Mouse (Mus musculus): Measurements from ENCODE around the gene Lrrc8b.

Gene Lrrc8b

DNA sequence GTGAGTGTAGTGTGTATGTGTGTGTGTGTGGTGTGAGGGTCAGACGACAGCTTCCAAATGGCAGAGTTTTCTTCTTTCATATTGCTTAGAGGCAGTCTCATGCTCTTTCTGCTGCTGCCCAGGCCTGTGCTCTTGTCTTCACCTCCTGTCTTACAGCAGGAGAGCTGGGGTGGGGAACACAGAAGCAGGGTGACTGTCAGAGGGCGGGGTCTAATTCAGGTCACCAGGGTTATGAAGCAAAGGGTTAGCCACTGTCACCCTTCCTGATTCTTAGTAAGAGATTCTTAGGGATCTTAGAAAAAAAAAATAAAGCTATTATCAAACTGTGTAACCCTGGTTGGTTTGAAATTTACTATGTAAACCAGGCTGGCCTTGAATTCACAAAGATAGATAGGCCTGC, 10.0 kb downstream of the Lrrc8b start:
- no peak for DNase-seq (ENCODE audit: low spot score)

DNA sequence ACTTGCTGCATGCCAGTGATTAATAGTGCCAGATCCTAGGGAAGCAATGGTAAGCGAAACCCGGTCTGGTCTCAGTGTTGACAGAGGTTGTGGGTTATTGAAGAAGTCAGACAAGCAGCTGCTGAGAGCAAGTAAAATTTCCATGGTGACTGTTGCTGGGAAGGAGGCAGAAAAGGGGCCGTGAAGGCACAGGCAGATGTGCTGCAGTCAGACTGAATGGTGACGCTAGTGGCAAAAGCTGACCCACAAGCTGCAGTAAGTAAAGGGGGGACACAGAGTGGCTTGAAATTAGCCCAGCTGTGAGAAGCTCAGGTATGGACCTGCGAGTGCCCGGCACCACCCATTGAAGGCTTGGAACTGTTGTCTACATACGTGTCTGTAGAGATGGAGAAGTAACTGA, 11.8 kb downstream of the Lrrc8b start:
- no peak for DNase-seq (ENCODE audit: low spot score)

DNA sequence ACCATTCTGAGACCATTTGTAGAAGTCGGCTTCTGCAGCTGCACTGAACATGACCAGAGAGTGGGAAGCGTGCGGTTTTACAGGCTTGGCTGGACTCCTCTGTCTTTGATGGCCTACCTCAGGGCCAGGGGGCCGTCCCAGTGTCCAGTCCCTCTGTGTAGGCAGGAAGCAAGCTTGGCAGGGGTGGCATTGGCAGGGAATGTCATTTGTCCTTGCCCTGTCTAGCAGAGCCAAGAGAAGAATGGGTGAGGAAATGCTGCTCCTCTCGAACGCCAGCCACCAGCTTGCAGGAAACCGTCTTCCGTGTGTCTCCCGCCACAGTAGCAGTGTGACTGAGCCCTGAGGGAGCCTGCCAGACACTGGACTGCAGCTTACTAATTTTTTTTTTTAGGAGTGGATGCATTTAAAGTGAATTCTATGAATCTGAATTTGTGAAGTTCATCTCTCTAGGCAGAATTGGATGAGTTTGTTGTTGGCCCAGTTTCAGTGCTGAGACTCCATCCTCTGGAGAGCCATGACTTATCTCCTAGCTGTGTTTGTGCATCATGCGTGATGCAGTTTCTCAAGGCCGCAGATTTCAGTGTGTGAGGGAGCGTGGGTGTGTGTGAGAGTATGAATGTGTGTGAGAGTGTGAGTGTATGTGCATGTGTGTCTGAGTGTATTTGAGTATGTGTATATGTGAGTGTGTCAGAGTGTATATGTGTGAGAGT, 12.8 kb downstream of the Lrrc8b start:
- DNase-seq (ENCODE audit: low spot score): no peak

DNA sequence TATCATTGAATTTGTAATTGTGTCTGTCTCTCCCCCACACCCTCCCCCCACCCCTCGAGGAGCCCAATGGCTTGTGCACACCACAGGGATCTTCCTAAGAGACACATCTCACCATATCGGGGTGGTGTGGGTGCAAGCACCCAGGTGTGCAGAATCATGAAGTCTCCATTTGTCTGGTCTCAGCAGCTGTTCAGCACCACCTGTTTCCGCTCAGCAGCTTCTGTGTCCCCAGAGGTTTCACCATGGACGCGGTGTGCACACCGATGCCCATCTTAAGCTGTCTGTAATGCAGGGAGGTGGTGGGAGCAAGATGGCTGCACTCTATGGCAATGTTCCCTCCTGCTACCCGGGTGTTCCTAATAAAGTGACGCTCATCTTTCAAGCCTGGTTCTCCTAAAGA, 14.6 kb downstream of the Lrrc8b start:
- no peak for DNase-seq (ENCODE audit: low spot score)

DNA sequence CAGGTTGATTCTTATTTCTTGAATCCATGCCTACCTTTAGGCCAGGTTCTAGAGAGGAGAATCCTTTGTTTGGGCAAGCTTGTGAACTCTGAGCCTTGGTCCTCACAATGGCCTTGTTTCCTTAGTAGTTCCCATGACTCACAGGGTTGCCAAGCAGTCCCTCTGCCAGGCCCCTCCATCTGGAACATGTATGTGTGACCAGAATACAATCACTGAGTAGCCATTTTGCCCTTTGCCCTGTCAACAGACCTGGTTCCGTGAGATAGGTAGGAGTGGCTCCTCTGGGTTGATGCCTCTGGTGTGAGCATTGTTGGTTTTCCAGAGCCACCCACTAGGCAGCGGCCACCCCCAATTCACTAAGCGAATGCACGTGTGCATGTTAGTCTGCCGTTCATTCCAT, 24.0 kb downstream of the Lrrc8b start:
- no peak for DNase-seq (ENCODE audit: low spot score)

DNA sequence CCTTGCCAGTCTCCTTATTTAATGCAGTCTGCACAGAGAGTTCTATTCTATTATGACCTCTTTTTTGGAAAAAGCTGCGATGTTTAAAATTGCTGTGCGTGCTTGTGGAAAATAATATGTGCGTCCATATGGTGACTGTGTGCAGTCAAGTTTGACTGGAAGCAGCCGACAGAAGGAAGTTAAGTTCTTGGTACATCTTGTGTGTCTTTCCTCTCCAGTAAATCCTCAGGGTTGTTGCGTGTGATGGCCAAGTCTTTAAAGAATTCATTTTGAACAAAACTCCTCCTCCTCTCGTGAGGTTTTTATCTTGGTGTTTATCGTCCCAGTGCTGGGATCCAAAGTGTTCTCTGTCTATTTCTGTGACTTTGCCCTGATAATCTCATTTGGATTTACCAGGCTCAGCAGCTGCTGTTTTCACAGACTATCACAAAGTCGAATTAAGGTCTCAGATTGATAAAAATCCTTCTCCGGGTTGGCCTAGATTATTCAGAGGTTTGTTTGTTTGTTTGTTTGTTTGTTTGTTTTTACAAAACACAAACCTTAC, 25.5 kb downstream of the Lrrc8b start:
- no peak for DNase-seq (ENCODE audit: low spot score)

DNA sequence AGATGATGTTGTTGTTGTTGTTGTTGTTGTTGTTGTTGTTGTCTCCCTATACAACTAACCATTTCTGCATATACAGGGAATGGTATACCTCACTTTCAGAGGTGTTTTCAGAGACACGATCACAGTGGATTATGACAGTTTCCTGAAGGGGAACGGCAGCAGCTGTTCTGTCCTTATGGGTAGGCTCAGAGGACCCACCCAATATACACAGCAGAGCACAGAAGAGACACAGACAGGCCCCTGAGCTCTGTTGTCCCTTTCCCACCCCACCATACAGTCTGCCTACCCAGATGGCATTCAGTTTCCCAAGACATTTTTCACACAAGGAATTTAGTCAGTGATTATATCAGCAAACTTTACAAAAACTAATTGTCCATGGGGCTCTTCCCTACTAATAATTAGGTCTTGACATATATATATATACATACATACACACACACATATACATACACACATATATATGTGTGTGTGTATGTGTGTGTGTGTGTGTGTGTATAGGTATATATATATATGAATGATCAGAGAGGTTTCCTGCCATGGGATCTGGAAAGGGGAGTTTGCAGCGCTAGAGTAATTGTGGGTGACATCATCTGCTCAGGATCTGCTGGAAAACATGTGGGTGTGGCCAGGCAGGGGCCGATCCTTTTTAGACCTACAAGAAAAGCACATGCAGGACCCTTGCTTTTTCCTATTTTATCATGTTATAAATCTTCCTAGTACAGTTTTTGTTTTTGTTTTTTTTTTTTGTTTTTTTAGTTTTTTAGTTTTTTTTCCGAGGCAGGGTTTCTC, 26.8 kb downstream of the Lrrc8b start:
- no peak for DNase-seq (ENCODE audit: low spot score)

DNA sequence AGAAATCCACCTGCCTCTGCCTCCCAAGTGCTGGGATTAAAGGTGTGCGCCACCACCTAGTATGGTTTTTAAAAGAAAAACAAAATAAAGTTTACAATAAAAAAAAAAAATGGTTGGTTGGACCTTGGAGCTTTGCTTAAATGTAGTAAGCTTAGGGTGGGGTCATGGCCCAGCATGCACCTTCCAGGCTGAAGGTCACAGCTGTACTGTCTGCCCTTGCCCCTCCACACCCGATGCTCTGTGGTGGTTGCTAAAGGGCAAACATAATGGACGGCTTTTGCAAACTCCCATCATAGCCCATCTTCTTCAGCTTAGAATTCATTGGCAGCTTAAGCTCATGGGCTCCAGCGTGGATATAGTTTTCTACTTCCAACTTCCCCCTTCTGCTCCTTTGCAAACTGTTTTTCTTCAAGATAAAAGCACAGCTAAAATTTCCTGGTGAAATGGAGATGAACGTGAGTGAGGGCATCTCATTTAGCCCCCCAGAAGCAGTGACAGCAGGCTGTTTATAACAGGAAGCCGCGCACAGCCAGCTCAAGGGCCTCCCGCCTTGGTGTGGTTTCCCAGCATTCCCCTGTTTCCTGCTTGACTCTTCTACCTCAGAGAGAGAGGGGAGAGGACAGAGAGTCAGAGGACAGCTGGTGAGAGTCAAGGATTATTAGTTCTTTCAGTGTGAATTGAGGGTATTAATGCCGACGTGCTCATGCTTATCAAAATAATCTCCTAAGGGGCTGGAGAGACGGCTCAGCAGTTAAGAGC, 27.7 kb downstream of the Lrrc8b start:
- no peak for DNase-seq (ENCODE audit: low spot score)

DNA sequence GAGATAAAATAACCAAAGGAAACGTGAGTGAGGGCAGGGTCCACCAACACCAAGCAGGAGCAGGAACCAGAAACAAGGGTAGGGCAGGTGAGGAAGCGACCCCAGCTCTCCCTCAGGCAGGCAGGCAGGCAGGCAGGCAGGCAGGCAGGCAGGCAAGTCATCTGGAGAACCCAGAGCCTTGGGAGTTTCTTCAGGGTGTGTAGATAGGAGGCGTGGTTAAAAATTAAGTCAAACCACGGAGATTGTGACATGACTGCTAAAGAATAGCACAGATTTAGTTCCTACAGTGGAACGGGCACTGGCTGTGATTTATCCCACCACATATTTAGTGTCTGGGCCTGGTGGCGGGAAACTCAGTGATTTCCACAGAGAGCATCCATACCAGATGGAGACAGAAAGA, 30.1 kb downstream of the Lrrc8b start:
- DNase-seq (ENCODE audit: low spot score): no peak

DNA sequence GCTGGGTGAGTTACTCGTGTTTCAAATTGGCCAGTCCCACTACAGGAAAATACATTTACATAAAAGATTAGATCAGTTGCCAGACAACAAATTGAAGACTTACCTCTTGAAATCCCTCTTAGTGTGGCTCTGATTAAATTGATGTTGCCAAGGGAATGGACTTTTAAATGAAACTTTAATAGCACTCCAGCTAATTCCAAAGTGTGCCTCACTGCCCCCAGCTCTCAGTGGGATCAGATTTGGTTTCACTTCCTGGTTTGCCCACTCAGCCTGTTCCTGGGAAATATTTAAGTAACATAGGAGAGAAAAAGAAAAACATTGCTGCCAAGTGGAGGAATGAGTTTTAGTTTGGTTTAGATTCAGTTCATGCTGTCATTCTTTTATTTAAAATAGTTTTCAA, 38.5 kb downstream of the Lrrc8b start:
- no peak for DNase-seq (ENCODE audit: low spot score)

DNA sequence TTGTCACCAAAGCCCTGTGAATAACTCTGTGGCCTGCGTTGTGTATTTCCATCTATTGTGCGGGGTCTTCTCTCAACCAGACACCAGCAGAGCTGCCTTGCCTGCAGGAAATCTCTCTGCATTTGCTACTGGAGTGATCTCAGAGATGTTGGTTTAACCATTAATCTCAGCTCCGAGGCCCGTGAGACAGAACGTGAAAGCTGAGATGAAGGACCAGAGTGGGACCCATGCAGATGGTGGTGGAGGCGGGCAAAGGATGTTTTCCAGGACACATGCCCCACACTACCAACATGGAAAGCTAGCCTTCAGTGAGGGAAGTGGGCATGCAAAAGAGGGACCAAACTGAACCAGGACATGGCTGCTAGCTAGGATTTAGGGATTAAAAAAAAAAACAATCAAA, 43.5 kb downstream of the Lrrc8b start:
- no peak for DNase-seq (ENCODE audit: low spot score)

DNA sequence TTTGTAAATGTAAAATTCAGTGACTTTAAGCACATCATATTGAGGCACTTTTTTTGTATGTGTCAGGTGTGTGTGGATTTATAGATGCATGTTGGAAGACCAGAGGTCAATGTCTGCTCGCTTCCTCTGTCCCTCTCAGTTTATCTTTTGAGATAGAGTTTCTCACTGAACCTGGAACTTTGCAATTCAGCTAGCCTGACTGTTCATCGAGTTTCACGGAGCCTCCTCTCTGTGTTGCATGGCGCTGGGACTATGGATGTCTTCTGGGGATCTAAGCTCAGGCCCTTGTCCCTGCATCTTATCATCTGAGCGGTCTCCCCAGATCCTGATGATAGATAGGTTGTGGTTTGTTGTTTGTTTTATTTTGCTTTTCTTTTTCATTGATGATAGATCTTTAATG, 45.0 kb downstream of the Lrrc8b start:
- DNase-seq (ENCODE audit: low spot score): no peak

DNA sequence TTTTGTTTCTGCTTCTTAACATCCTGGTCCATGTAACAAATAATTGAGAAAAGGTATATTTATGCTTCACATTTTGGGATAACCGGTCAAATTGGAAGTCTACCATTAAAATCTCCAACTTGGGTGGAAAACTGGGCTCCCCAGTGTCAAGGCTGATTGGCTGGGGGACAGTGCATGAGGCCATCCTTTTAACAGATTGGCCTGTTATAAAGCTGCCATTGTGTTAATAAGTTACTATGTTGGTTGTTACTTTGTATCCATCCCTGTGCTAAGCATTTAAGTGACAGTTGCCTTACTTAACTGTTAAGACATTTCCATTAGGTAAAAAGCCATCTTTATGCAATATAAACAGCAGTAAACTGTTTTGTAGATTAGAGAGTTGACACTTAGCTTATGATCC, 45.5 kb downstream of the Lrrc8b start:
- no peak for DNase-seq (ENCODE audit: low spot score)

DNA sequence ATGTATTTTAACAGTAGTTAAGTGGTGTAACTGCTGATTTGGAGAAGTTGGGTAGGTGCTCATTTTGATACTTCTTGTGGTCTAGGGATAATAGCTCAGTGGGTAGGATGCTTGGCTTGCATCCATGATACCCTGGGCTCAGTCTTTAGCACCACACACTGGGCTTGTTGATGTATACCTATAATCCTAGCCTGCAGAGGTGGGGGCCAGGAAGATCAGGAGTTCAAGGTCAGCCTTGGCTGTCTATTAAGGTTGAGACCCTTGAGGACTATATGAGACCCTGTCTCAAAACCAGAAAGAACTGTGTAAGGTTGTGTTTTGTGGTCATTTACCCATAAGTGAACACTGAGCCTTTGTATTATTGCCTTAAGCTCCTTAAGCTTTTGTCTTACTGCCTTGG, 49.1 kb downstream of the Lrrc8b start:
- DNase-seq (ENCODE audit: low spot score): no peak

DNA sequence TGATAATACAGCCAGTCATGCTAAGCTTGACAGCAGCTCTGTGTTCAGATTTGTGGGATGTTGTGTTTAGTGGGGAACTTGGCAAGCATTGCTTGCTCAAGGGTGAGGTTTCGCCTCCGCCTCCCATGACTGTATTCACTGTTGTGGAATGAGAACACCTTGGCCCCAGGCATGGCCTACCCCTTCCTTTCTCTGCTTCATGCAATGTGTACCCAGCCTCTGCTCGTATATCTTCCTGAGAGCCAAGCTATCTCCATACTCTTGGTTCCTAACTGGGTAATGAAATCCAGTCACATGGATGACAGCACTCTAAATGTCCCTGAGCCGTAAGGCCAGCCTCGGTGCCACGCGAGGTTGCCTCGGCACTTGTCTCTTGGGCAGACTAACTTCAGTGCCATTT, 50.0 kb downstream of the Lrrc8b start:
- no peak for DNase-seq (ENCODE audit: low spot score)

DNA sequence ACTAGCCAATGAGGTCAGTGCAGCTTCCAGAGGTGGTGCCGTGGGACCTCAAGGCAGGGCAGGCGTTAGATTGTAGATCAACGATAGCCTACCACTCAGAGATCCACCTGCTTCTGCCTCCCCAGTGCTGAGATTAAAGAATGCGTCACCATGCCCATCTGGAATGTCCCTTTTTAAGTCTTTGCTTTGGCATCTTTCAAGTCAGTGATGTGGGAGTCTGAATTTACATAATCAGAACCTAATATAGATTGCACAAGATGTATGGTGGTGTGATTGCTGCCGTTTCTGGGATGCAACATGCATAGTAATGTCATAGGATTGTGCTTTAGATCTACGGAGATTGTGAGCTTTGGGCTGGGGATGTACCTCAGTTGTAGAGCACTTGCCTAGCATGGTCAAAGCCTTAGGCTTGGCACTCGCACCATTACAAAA, 50.9 kb downstream of the Lrrc8b start:
- DNase-seq (ENCODE audit: low spot score): no peak

DNA sequence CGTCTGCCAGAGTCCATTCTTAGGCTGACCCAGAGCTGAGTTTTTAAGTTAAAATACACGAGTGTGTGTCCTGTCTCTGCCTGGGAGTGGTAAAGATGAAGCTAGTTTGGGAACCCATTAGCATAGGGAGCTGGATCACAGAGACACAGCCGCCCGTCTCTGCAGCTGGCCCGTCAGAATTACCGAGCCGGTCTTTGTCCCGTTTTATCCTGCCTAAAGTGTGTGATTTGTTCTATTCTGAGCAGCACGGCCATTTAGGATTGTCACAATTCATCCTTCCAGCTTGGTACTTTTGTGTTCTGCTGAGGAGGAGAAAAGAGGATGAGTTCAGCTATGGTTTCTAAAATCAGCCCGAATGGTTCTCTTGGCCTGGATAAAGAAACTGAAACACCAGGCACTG, 51.7 kb downstream of the Lrrc8b start:
- DNase-seq (ENCODE audit: low spot score): no peak

DNA sequence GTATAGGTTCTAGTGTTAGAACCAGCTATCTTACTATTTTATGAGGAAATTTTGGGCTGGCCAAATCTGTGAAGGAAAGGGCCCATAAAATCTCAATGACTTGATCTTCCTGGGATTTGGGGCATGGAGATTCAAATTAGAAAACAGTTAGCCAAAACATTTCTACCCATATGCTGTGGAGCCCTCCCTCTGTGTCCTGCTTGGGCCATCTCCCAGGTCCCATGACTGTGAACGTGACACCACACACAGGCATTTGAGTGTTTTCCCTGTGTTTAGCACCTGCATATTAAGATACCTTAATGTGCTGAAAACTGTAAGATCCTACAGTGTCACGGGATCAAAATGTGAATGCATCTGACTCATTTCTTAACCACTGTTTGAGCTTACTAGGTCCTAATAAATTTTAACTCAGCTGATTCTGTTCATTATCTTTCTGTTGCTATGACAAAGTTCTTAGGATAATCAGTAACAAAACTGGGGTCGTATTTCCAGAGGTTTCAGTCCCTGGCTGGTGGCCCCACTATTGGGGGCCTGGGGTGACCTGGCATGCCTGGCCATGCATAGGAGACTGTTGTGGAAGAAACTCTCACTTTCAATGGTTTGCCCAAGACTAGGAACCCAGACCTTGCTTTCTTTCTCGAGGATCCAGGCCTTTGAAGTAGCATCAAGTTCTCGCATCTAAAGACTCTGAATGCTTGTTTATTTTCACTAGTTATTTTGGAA, 57.6 kb downstream of the Lrrc8b start:
- no peak for DNase-seq (ENCODE audit: low spot score)

DNA sequence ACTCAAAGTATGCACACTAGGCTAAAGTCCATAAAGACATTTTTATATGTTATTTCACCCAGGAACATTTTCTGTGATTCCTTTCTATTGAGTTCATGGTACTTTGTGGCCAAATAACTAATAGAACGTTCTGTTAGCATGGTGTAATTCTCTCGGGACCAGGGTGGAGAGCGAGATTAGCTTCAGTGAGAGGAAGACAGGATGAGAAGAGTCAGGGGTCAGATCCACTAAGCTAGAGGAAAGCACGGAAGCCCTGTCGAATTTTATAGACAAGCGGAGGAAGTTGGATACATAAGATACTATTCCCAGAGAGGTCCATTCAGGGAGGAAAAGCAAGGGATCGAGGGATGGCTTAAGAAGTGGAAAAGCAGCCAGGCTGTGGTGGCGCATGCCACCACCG, 62.0 kb downstream of the Lrrc8b start:
- no peak for DNase-seq (ENCODE audit: low spot score)

DNA sequence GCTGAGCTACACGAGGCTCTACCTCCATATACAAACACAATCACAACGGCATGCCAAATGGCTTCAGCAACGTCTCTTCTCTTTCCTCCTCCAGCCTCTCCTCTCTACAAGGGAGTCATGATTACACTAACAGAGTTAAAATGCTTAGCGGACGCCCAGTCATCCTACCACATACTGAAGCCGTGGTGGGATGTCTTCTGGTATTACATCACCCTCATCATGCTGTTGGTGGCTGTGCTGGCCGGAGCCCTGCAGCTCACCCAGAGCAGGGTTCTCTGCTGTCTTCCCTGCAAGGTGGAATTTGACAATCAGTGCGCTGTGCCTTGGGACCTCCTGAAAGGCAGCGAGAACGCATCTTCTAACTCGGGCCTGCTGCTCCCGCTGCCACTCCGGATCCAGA, 64.1 kb downstream of the Lrrc8b start:
- DNase-seq (ENCODE audit: low spot score): no peak

DNA sequence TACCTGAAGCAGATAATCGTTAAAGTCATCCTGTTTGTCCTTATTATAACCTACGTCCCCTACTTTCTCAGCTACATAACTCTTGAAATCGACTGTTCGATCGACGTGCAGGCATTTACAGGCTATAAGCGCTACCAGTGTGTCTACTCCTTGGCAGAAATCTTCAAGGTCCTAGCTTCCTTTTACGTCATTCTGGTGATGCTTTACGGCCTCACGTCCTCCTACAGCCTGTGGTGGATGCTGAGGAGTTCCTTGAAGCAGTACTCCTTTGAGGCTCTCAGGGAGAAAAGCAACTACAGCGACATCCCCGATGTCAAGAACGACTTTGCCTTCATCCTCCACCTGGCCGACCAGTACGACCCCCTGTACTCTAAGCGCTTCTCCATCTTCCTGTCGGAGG, 65.0 kb downstream of the Lrrc8b start:
- no peak for DNase-seq (ENCODE audit: low spot score)

DNA sequence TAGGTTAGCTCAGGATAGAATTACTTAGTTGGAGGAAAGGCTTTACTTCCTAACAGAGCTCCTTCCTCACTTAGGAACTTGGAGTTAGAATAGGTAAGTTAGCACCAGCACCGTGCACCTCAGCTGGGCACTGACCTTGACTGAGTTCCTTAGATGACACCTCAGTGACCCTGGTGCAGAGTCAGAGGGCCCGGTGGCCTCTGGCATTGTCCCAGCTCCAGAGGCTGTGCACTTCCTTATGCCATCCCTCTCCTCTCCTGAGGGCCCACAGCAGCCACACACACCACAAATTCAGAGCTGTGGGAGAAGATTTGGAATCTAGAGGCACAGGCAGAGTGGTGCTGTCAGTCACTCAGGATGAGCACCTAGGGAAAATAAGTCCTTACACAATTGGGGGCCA, 68.1 kb downstream of the Lrrc8b start:
- DNase-seq (ENCODE audit: low spot score): no peak

Measured in urinary bladder, postnatal 10 days (tissue).